Mouse (Mus musculus): ENCODE results near the gene Plpp3.

The Plpp3 gene

DNA sequence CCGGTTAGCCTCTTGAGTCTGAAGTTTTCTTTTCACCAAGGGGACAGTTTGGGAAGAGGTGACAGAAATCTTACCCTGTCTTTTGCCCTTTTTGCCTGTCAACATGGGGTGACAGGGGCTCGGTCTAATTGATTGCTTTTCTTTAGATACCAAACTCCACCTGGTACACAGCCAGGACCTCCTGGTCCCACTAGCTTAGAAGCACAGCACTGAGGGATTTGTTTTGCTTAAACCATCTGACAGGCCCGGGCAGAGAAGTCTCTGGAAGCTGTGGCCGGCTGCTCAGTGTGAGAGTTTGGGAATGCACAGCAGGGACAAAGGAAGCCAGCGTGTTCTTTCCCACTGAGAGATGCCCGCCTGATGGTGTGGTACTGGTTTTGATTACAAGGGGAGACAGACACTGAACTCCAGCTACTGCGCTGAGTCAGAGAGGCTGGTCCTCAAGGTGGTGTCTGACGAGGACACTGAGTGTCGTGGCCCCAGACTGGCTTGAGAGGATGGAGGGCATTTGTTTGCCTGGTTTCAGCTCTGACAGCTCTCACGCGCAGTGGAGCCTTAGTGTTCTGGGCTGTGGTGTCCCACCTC, 64.2 kb downstream of the Plpp3 start:
- no peak for DNase-seq

DNA sequence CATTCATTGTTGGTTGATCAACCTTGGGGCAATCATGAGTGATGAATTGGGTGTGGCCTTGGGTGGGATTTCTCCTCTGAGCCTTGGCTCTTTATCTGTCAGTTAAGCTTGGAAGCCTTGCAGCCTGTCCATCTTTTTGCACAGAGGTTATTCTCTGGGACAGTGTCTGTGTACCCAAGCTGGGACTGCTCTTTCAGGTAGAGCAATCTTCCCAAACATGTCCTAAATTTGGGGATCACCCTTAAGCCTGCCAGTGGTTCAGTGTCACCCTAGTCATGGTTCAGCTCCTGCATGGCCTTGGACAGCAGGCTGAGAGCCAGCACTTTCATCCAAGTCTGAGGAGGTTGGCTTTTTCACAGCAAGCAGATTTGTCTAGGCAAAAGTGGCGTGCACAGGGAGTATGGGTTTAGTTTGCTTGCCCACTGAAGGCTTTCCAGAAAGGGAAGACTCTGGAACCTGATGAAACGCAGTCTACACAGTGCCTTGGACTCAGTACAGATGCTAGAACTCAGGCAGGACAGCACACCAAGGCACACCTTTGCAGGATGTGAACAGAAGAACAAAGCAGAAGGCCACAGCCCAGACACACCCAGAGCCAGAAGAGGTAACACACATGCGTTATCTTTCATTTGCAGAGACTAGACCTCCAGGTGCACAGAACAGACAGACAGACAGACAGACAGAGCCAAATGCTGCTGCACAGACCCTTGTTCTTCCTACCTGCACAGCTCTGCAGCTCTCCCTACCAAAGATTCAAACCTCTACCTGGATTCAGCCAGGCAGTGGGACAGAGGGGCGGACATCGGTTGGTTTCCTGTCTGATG, 66.2 kb downstream of the Plpp3 start:
- DNase-seq = no peak

DNA sequence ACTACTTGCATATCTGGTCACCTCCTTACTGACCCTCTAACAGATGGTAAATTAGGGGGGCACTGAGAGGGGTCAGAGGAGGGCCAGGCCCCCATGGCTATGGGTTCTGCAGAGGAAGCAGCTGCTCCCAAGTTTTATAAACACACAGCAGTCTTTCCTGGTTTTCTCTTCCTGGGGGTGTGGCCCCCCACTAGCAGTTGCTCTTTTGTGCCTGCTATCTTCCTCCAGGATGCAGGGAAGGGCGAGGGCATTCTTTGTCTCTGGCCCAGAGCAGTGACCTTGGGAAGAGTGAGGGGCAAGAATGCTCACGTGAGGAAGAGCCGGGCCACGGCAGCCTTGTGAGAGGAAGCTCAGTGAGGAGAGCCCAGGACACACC, 66.8 kb downstream of the Plpp3 start:
- DNase-seq = no peak

DNA sequence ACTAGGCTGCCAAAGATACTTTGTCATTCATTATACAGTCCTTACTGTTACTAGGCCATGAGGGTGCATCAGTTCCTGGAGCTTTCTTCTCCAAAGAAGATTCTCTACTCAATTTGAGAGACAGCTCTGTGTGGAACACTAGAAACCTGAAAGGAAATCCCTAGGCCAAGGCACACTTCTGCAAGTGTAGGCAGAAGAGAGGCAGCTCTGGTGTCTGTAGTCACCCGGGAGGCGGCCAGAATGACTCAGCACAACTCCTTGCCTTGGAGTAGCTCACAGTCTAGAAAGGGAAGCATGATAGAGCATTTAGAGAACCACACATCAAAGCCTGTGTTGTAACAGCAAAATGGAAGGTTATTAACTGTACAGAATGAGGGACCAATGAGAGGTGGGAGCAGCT, 68.4 kb downstream of the Plpp3 start:
- DNase-seq = no peak

DNA sequence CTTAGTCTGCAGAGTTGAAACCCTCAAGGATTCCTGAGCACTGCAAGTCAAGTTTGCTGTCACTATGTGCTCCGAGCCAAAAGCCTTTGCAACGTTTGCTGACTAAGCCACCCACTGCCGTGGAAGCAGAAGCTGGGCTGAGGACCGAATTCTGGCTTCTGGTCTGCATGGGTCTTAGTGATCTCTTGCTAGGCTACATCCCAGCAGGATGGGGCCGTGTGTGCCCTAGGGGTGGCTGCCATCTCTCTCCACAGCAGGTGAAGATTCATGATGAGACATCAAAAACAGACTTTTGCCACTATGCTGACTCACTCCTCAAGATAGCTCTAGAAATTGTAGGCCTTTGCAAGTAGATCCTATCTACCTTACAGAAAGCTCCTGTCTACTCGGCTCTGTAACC, 69.2 kb downstream of the Plpp3 start:
- no peak for DNase-seq

DNA sequence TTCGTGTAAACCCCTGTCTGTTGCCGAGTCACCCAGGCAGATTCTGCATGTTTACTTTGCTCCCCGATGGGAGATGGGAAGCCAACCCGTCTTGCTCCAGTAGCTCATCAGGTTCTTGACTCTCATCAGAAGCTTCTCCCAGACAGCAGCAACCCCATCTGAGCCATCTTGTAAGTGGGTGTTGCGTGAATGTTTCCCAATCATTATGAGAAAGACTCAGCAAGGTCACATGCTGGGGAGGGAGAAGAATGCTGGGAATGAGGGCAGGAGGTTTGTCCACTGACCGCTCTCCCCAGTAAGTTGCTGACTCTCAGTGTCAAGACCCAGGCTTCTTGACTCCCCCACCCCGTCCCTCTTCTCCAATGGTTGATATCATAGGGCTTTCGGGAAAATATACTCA, 73.0 kb downstream of the Plpp3 start:
- no peak for DNase-seq

DNA sequence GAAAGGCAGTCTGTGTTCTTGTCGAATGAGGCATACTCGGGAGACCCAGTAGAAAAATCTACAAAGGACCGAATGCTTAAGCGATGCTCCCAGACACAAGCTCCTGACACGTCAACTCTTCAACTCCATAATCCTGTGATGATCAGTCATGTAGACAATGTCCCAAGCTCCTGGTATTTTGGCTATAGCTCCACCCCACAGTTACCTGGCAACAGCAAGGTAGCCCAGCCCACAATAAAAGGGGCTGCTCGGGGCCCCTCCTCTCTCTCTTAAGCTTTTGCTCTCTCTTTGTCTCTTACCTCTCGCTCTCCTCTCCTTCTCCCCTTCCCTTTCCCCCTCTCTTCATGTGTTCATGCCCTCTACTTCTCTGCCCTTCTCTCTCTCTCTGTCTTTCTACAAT, 83.1 kb downstream of the Plpp3 start:
- DNase-seq = no peak

DNA sequence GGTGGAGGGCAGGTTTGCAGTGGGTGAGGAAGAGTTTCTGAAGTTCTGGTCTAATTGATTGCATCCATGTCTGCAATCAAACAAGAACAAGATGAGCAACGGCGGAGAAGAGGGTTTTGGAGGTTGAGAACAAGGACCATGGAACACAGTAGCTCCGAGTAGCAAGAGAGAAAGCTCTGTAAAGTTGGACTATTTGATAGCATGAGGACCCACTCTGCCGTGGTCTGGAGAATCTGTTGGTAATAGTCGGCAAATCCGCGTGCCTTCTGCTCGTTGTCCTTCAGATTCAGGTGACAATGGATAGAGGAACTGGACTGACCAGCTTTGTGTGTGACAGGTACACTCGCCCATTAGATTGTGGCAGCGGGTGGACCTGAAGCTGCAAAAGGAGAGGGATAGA, 87.8 kb downstream of the Plpp3 start:
- no peak for DNase-seq

DNA sequence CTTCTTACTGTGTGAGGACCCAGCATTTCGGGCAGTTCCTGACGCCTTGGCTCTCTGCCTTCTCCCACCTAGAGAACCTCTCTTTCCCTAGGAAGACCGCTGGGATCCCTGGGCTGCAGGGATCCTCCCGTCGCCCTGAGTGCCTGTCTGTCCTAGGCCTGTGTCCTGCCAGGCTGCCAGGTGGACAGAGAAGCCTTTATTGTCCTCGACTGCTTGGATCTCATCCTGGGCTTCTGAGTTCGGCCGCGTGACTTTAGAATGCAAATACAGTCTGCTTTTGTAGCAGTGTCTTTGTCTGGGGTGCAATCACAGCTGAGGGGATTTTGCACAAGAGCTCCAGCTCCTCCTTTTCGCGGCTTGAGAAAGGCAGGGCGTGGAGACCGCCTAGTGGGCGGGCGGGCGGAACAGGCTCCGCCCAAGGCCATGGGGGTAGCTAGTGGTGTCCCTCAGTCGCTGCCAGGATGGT, 88.4 kb downstream of the Plpp3 start:
- peak; percentile 7 for DNase-seq

DNA sequence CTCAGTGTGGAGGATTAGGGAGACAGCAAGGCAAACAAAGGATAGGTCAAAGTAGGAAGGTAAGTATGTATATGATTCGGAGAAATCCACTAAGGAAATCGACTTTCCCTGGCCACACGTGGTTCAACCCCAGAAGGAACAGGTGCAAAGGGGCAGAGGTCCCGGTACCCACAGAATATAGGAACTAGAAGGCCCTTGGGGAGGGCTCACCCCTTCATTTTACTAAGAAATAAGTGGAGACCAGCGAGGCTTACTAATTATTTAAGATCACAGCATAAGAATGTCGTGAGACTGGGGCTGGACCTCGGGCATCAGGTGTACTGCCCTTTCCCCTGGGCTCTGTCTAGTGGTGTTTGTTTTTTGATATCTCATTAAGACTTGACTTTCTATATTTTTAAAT, 89.2 kb downstream of the Plpp3 start:
- DNase-seq = no peak

DNA sequence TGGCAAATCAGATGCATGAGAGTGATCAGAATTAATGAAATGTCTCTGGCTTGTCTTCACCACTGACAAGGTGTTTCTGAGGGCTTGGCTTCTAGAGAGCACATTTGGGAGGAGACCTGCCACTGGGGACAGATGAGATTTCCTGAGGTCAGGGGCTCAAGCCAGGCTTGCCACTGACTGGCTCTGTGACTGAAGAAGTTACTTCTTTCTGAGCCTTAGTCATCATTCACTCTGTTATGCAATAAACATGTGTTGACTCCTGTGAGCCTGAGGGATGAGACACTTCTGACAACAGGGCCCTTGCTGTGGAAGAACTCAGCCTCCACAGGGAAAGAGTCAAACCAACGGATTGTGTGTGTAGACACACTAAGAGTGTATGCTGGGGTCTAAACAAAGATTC, 91.0 kb downstream of the Plpp3 start:
- DNase-seq = no peak

DNA sequence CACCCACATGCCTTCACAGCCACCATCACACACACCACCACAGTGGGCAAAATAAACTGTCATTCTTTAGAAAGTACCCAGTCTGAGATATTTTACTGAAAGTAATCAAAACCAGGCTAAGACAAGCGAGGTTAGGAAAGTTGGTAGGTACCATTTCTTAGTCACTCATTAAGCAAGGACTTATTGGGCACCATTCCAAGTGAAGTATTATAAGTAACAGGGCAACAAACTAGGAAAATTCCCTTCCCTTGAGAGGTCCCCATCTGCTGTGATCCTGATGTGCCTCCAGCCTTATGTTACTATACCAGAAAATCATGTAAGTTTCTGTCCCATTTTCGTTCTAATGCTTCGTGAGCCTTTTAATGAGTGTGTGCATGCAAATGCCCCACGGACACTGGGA, 92.1 kb downstream of the Plpp3 start:
- no peak for DNase-seq

DNA sequence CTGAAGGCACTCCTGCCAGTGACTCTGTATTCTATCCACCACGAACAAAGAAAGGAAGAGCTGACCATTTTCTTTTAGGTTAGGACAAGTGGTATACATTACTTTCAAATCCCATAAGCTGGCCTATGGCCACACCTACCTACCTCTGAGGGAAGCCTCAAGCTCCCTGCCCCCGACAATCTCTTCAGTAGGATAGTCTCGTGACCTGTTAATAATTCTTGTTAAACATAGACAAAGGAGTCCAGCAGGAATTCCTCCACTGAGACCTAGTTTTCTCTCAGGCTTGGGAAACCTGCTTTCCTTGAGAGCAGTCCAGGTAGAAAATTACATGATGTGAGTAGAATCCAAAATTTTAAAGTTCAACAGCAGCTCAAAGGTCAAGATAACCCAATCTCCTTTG, 93.8 kb downstream of the Plpp3 start:
- no peak for DNase-seq

DNA sequence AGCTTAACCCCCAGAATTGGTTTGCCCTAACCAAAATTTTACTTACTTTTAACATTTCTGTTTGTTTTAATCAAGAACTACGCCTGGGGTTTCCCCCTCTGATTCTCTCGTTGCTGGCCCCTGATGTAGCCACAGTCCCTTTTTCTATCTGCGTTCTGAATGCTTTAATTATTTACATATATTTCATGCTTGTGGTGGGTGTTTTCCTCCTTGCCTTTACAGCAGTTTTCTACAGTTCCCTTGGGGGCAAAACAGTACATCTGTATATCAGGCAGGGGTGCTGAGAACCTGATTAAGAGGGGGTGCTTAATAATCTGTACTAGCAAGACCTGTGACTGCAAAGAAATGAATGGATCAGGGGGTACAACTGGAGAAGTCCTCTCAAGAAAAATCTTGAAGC, 94.9 kb downstream of the Plpp3 start:
- no peak for DNase-seq

DNA sequence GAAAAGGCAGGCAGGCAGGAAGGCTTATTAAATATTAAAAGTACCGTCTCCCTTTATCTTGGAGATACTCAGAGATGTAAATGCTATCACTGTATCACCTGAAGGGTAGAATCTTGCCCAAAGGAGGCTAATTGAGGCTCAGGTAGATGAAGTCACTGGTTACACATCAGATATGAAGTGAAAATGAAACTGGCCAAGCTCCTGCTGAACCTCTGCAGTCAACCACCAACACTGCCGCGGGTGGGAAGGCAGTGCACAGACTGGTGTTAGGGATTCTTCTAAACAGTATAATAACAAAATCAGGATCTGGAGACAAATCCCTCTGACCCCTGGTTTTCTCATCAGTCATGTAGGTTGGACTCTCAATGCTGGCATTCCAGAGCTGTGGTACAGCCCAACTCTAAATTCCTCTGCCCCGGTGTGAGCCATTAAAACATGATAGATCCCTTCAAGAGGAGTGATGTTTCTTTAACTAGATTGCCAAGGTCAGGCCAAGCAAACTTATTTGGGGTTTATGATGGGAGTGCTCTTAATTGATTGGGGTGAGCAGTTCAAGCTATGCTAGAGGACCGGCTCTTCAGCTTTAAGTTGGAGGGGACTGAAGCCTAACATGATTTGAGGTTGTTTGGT, 95.5 kb downstream of the Plpp3 start:
- DNase-seq = no peak

DNA sequence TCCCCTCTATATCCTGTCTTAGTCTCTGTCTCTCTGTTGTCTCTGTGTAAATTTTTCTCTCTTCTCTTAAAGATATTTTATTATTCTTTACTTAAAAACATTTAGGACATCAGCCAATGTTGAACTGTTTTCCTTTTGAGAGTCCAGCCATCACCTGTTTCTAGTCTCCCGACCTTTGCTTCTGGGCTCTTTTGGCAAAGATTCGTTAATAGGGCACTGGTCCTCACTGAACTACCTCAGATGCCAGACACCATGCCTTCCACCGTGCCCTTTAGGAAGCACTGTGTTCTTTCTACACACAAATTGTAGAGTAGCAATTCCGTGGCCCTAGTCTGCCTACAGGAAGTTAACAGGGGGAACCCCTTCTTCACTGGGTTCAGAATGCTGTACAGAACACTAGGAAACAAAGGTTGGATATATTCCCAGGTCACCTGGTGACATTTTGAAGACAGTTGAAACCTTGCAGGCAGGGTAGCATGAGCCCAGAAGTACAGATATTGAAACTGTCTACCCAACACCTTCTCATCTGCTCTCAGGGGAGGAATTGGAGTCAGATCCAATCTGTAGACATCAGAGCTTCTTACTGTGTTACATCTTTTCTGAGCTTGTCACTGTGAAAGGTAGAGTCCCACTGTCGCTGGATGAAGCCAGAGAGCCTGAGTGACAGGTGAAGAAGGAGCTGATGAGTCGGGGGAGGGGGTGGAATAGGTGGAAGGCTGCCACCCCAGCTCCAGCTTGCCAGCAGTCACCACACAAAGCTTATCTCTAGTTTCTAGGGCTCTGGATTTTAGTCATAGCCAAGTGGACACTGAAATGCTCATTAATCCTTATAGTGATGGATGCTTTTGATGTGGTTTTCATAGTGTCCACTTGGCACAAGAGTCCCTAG, 96.5 kb downstream of the Plpp3 start:
- no peak for DNase-seq

DNA sequence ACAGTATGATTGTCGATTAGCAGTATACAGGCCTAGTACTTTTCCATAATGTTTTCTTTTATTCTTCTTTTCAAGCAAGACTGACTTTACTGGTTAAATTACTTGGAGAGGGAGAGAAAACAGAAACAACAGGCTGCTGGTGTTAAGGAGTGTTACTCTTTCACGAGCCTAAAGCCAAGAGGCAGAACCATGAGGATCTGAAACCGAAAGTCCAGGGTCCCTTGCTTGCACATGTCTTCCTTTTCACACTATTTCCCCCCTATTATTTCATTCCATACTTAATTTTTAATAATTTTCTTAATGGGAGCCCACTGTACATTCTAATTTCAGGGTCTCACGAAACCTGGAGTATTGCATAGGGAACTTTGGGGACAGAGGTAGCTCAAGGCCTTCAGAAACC, 97.2 kb downstream of the Plpp3 start:
- no peak for DNase-seq

DNA sequence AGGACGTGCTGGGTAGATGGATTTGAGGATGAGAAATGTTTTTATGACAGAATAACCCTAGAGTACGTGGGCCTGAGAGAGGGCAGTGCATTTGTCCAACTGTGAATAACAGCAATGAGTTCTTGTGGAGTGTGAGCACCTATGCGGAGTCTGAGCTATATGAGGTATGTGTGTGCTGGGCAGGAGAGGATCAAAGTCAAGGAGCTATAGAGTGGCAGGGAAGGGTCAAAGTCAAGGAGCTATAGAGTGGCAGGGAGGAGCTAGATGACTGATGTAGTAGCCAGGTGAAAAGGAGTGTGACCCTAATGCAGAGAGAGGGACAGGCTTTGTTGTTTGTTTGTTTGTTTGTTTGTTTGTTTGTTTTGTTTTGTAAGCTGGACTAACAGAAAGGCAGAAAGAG, 98.0 kb downstream of the Plpp3 start:
- no peak for DNase-seq

DNA sequence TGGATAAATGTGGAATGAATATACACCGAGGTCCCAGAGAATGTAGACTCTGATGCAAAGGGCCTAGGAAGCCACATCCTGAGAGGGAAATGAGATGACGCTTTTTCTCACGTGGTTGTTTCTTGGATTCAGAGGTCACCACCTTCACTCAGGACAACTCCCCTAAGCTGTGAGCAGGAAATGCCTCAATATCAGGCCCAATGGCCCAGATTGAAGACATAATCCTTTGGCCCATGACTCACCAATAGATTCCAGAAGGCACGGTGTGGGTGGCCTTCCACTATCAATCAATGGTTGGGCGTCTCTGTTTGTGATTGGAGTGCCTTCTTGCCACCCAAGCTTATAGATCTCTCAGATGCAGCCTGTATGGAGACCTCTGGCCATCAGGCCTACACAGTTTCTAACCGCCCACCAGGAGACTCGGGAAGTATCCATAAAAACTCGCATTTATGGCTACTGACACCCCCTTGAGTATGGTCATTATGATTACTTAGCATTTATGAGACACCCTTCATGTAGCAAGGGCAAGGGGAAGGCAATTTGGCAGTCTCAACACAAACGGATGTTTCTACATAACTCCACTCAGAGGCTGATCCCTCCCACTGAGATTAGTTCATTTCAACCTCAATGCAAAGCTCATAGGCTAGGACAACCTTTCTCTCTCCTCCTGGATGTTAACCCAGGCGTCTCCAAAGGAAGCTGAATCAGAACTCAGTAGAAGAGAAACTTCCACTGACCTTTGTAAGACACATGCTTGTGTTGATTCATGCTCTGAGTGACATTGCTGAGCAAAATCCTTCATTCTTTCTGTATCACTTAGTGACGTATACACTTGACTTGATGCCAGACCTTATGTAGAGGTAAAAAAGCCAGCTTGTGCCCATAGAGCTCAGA, 100.8 kb downstream of the Plpp3 start:
- no peak for DNase-seq

DNA sequence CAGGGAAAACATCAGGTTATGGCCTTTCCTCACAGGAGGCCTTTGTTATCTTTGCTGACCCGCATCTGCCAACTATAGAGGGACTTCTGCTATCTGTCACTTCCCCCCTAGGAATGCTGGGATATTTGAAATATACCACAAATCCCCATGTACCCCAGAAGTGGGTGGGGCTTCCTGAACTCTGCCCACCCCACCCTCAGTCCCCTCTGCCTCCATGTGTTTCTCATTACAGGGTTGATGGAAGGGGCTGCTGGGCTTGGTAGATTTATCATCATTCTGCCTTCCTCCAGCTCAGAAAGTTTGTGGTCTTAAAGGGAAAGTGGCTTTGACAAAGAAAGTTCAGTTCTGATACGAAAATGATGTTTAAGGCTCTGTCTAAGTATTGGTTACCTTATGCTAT, 103.2 kb downstream of the Plpp3 start:
- no peak for DNase-seq

DNA sequence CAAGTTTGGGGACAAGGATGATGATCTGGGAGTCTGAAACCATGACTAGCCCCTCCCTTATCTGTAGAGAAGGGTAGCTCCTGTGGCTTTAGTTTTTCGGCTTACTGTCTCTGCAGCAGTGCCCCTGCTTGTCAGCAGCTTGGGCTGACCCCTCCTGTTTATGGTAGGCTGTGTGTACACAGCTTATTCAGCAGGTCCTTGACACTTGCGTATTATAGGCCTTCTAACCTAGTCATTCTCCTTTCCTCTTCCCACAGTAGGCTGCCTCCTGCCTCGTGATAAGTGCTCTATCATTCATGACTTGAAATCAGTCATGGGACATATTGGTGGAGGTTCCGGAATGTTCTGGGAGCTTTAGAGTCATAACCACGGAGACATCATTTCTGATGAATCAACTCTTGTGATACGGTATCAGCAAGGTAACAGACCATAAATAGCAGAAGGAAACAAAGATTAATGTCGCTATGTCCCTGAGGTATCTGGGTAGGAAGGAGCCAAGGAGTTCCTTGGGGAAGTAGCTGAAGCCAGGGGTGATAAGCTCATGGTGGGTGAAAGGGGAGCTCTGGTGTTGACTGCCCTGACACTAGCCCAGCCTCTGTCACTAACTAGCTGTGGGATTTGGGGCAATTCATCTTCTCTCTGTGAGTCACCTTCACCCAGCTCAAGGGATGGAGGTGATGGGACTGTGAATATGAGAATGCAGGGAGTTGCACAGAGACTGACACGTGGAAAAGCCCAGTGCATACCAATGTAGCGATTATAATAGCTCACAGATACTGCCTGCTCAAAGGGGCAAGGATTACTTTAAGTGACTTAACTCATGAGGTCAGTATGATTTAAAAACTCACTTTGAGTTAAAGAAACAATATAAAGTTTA, 104.0 kb downstream of the Plpp3 start:
- DNase-seq = no peak
